Mouse (Mus musculus) kidney, embryonic 14.5 days (tissue): ENCODE measurements around the gene Rpgr. TPM values are rescaled to one million over a fixed set of nuclear protein-coding genes. Genes with fewer than 3 reads are reported as not detected.

Experiments
- ATAC-seq: fragments of 200-750 bp; cut with Nextera tagmentation; 2 replicates; pipeline ENCODE4 v1.8.0; 2017; ENCODE audit warnings: moderate number of reproducible peaks, mild to moderate bottlenecking, moderate TSS enrichment, moderate library complexity; ENCODE audit not compliant: low FRiP score, low TSS enrichment
- H3K27ac ChIP-seq: fragments of 300-500 bp; sonication (generic); 2 replicates; pipeline ENCODE4 v1.5.1; 2014; ENCODE audit warnings: low read depth, mild to moderate bottlenecking, low read length, moderate library complexity, mixed read lengths
- H3K27me3 ChIP-seq: fragments of 300-500 bp; sonication (generic); 2 replicates; pipeline ENCODE4 v1.6.1; 2014; ENCODE audit warnings: mild to moderate bottlenecking, low read length; ENCODE audit not compliant: control insufficient read depth, insufficient read depth
- H3K36me3 ChIP-seq: fragments of 300-500 bp; sonication (generic); 2 replicates; pipeline ENCODE4 v1.6.1; 2014; ENCODE audit warnings: low read length, mixed read lengths; ENCODE audit not compliant: control insufficient read depth, insufficient read depth
- H3K4me1 ChIP-seq: fragments of 300-500 bp; sonication (generic); 2 replicates; pipeline ENCODE4 v1.6.1; 2014; ENCODE audit warnings: low read length, mixed read lengths; ENCODE audit not compliant: control insufficient read depth, insufficient read depth
- H3K4me2 ChIP-seq: fragments of 300-500 bp; sonication (generic); replicated peaks from 2 replicates; pipeline ENCODE4 v1.6.1; 2014; ENCODE audit warnings: low read depth, mild to moderate bottlenecking, low read length
- H3K4me3 ChIP-seq: fragments of 300-500 bp; sonication (generic); 2 replicates; pipeline ENCODE4 v1.5.1; 2014; ENCODE audit warnings: mild to moderate bottlenecking, low read length
- H3K9ac ChIP-seq: fragments of 300-500 bp; sonication (generic); 2 replicates; pipeline ENCODE4 v1.6.1; 2014; ENCODE audit warnings: low read depth, mild to moderate bottlenecking, low read length, moderate library complexity
- H3K9me3 ChIP-seq: fragments of 300-500 bp; sonication (generic); 2 replicates; pipeline ENCODE4 v1.6.1; 2016; ENCODE audit warnings: low read length; ENCODE audit not compliant: control insufficient read depth
- WGBS: fragments of 180-500 bp; shearing (Covaris S2); extraction: QIAGEN DNeasy Blood & Tissue Kit; methylation state at CpG from one replicate; pipeline ENCODE4 v1.1.7; 2014; 5-methylcytosine and 5-hydroxymethylcytosine counted together
- polyA plus RNA-seq: library from polyadenylated mRNA; unstranded; fragments of >200 nt; fragmentation: Nextera tagmentation; extraction: Ambion mirVana; gene quantifications from 2 replicates; pipeline ENCODE4 v1.2.1, GENCODE M21; 2014

The Rpgr gene
- polyA plus RNA-seq, 1 experiment from 2014 or later: 24.0 TPM

DNA sequence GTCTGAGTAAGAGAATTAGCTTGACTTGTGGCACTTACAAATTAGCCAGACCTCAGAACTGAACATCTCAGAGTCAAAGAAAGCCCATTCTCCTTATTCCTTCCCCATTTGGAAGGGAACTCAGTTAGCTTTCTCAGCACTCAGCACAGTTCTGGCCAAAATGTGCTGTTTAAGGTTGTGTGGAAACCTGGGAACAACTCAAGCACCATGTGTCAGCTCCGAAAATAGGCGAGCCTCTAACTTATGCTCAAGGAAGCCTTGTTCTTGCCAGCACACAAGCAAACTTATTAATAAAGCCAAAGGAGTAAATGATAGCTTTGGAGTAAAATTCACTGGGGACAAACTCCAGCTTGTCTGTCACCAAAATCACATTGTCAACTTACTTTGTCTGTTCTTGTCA is 153.4 kb downstream of the Rpgr start:
- Histone ChIP-seq H3K27ac (no peak overlapping the region), H3K9ac (no peak overlapping the region), H3K4me1 (no peaks in the 10 kb centered on the region), H3K4me3 (no peak overlapping the region), H3K4me2 (no peak overlapping the region), H3K27me3 (no peaks in the 10 kb centered on the region), H3K9me3 (no peaks in the 10 kb centered on the region), H3K36me3 (no peaks in the 10 kb centered on the region)
- ATAC-seq: no peak
- WGBS: 71% methylated on average over 2 of the region's 2 CpGs

DNA sequence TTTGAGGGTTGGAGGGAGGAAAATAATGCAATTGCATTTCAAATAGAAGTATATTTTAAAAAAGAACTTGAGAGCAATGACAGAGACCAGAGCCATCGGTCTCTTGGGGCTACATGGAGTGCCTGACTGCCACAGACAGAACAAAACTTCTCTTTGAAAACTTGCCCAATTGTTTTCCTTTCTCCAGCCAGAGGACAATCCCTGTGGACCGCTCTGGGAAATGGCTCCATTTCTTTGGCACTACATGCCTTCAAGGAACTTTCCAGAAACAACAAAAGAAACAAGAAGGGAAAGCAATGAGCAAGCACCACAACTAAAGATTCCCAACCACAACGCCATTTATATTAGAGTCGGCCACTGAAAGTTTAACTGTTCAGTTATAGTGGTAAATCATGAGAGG is 154.5 kb downstream of the Rpgr start:
- H3K4me2 ChIP-seq: no peak overlapping the region
- H3K9ac ChIP-seq: no peak overlapping the region
- H3K4me1 ChIP-seq: no peaks in the 10 kb centered on the region
- WGBS: 80% methylated on average over 4 of the region's 4 CpGs
- no peak overlapping the region for H3K4me3 ChIP-seq
- no peaks in the 10 kb centered on the region for H3K27me3 ChIP-seq
- no peaks in the 10 kb centered on the region for H3K9me3 ChIP-seq
- ATAC-seq: no peak
- H3K36me3 ChIP-seq: no peaks in the 10 kb centered on the region
- H3K27ac ChIP-seq: no peak overlapping the region

DNA sequence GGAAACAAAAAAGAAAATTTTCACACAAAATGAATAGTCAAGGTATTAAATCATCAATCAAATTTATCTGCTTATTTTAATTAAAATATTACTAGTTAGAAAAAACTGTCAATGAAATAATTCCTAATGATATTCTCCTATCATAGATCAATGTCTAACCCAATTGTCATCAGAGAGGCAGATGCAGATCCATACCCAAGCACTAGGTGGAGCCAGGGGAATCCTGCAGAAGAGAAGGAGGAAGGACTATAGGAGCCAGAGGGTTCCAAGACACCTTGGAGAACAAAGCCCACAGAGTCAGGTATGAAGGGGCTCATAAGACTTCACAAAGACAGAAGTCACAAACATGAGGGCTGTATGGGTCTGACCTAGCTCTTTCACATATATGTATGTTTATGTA is 182.1 kb downstream of the Rpgr start:
- H3K9me3 ChIP-seq: no peaks in the 10 kb centered on the region
- no peak overlapping the region for H3K4me2 ChIP-seq
- H3K36me3 ChIP-seq: no peaks in the 10 kb centered on the region
- H3K4me3 ChIP-seq: no peak overlapping the region
- no peak overlapping the region for H3K27ac ChIP-seq
- no peaks in the 10 kb centered on the region for H3K4me1 ChIP-seq
- no peak for ATAC-seq
- no peak overlapping the region for H3K9ac ChIP-seq
- H3K27me3 ChIP-seq: no peaks in the 10 kb centered on the region

Other genes with a start within 250 kb of the Rpgr start
- 11.3 and 15.1 TPM in 2 replicates for gene Srpx, start 99.2 kb downstream of the Rpgr start, polyA plus RNA-seq
- not detected in 2 replicates for gene Otc, start 35.4 kb upstream of the Rpgr start, polyA plus RNA-seq